Mouse (Mus musculus): ENCODE results near the gene Orc1. TPM values are rescaled to one million over a fixed set of nuclear protein-coding genes. Genes with fewer than 3 reads are reported as not detected.

The Orc1 gene
- 0.97 TPM for polyA plus RNA-seq (2014; fragmentation: Illumina TruSeq; extraction: RNeasy Lipid Tissue Mini Kit (QIAGEN cat#74804); ENCODE audit: low replicate concordance)

DNA sequence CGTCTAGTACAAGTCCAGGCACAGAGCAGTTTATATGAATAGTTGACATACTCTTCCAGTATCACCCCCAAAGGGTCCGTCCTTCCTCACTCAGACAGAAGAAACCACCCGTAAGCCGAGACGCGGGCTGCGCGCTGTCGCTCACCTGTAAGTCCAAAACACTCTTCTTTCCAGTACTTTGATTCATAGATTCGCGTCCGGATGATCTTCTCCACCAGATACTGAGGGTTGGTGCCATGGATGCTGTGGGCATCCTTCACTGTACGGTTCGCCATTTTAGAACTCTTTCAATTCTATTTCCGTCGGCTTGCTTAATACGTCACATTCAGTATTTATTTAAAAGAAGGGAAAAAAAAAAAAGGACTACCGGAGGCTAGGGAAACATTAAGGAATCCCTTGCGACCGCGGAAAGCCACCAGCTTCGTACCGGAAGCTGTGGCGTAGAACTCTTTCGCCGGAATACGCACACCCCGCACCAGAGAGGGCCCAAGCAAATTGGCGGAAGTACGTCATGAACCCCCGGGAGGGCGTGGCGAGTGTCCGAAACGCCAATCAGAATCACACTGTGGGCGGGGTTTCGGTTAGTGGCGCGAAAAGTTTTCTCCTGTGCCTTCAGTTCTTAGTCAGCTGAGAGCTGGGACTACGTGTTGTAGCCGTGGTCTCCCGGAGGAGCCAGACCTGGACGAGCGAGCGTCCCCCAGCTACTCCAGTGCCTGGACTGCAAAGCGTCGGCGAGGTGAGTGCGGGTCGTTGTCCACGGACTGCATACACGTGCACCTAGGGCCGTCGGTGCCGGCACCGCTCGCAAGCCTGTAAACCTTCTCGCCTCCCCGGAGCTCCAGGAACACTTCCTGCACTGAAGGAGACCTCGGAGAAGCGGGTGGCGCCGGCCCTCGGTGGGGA, at the start of gene Orc1, which contains the start of gene Prpf38a:
Orc1 (plus strand) TSS at position 584 of the 903 bp plus-strand sequence.
Prpf38a (minus strand) TSS at position 497 of the 903 bp plus-strand sequence.

DNA sequence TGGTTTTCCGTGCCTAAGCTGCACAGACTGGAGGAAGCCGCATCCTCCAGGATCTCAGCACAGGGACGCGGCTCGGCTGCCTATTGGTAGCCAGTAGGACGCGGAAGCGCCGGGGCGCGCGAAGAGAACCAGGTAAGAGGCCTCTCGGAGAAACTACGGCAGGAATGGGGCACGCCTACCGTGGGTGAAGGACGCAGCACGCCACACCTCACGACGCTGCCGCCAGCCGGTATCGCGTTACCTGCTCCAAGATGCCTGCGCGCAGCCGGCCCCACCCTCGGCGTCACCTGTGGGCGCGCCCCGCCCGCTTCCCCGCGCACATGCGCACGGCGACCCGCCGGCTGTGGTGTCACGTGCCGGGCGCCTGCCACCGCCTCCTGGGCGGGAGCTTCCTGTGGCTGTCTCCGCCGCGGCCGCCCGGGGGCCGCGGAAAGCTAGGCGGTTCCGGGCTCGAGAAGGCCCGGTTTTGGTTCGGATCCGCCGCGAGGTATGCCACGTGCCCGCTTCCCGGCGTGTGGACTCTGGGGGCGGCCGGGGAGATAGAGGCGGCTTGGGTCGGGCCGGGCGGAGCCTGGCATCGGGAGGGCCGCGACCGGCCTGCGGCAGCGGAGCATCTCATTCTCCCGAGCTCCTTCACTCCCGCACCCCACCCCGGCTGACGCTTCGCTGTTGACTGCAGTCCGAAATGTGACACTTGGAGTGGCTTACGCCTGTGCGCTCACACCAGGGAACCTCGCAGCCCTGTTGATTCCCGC, 40.5 kb downstream of the Orc1 start, which contains the start of gene Cc2d1b:
Cc2d1b (plus strand) TSS at position 354 of the 755 bp plus-strand sequence.

Other genes with a start within 250 kb of the Orc1 start
- not detected for gene Shisal2a, start 196.1 kb upstream of the Orc1 start, polyA plus RNA-seq (2014; fragmentation: Illumina TruSeq; extraction: RNeasy Lipid Tissue Mini Kit (QIAGEN cat#74804); ENCODE audit: low replicate concordance)
- not detected for gene Gpx7, start 172.5 kb upstream of the Orc1 start, polyA plus RNA-seq (2014; fragmentation: Illumina TruSeq; extraction: RNeasy Lipid Tissue Mini Kit (QIAGEN cat#74804); ENCODE audit: low replicate concordance)
- gene Tut4, start 120.0 kb upstream of the Orc1 start, polyA plus RNA-seq (2014; fragmentation: Illumina TruSeq; extraction: RNeasy Lipid Tissue Mini Kit (QIAGEN cat#74804); ENCODE audit: low replicate concordance), result 19.3 TPM
- 48.5 TPM for gene Prpf38a, start 87 bp upstream of the Orc1 start, polyA plus RNA-seq (2014; fragmentation: Illumina TruSeq; extraction: RNeasy Lipid Tissue Mini Kit (QIAGEN cat#74804); ENCODE audit: low replicate concordance)
- gene Cc2d1b, start 40.5 kb downstream of the Orc1 start, polyA plus RNA-seq (2014; fragmentation: Illumina TruSeq; extraction: RNeasy Lipid Tissue Mini Kit (QIAGEN cat#74804); ENCODE audit: low replicate concordance), result 34.9 TPM
- gene 3110021N24Rik, start 140.2 kb downstream of the Orc1 start, polyA plus RNA-seq (2014; fragmentation: Illumina TruSeq; extraction: RNeasy Lipid Tissue Mini Kit (QIAGEN cat#74804); ENCODE audit: low replicate concordance), result 2.1 TPM
- gene Zfyve9, start 201.4 kb downstream of the Orc1 start, polyA plus RNA-seq (2014; fragmentation: Illumina TruSeq; extraction: RNeasy Lipid Tissue Mini Kit (QIAGEN cat#74804); ENCODE audit: low replicate concordance), result 34.0 TPM